Mouse (Mus musculus): Measurements from ENCODE around the gene Vwa5b2. TPM values are rescaled to one million over a fixed set of nuclear protein-coding genes. Genes with fewer than 3 reads are reported as not detected.

Vwa5b2 gene
- polyA plus RNA-seq (2015; fragmentation: Nextera tagmentation; extraction: Ambion mirVana), result 0.49 and 0.93 TPM in 2 replicates

GRCm38 (mm10) chr16:20589366-20589938 lies at the start of gene Vwa5b2:
Gene Vwa5b2, plus strand, starts transcription at chr16:20589471.
- under 1% methylated on average over 24 of the region's 24 CpGs for WGBS
- H3K27ac ChIP-seq (ENCODE audit: low read length), result no peak within 1 kb of the TSS
- H3K4me1 ChIP-seq (replicated peaks; ENCODE audit: control insufficient read depth, insufficient read depth, low read length), result peaks cover 11% of the 10 kb centered on the region
- peaks cover 54% of the 10 kb centered on the region for H3K27me3 ChIP-seq (ENCODE audit: control insufficient read depth, insufficient read depth, low read depth, low read length)
- H3K4me2 ChIP-seq (ENCODE audit: low read depth, low read length), result peak within 1 kb of the TSS; percentile 83
- H3K4me3 ChIP-seq (ENCODE audit: low read length), result peak within 1 kb of the TSS; percentile 51
- H3K9me3 ChIP-seq (ENCODE audit: control insufficient read depth, low read length), result no peaks in the 10 kb centered on the region
- peak; percentile 34 for ATAC-seq (ENCODE audit: low read depth)
- peak within 1 kb of the TSS; percentile 42; the same call in 1 of the 2 replicates for H3K9ac ChIP-seq (ENCODE audit: low read length)
- H3K36me3 ChIP-seq (ENCODE audit: control insufficient read depth, insufficient read depth, low read length), result no peaks in the 10 kb centered on the region

- 67% methylated on average over 3 of the region's 3 CpGs for WGBS
These were observed 49.6 kb upstream of the Vwa5b2 start for GRCm38 (mm10) chr16:20539649-20540048.

GRCm38 (mm10) chr16:20540438-20540837 lies 48.8 kb upstream of the Vwa5b2 start:
- Histone ChIP-seq H3K9ac (ENCODE audit: low read length) (no peak overlapping the region), H3K27ac (ENCODE audit: low read length) (no peak overlapping the region), H3K36me3 (ENCODE audit: control insufficient read depth, insufficient read depth, low read length) (peaks cover 57% of the 10 kb centered on the region), H3K9me3 (ENCODE audit: control insufficient read depth, low read length) (no peaks in the 10 kb centered on the region; the same call in 1 of the 2 replicates), H3K4me2 (ENCODE audit: low read depth, low read length) (no peak overlapping the region), H3K27me3 (ENCODE audit: control insufficient read depth, insufficient read depth, low read depth, low read length) (no peaks in the 10 kb centered on the region), H3K4me1 (replicated peaks; ENCODE audit: control insufficient read depth, insufficient read depth, low read length) (peaks cover 20% of the 10 kb centered on the region), H3K4me3 (ENCODE audit: low read length) (no peak overlapping the region)
- 74% methylated on average over 4 of the region's 4 CpGs for WGBS
- ATAC-seq (ENCODE audit: low read depth), result no peak

More at GRCm38 (mm10) chr16:20539649-20540048, 49.6 kb upstream of the Vwa5b2 start:
- no peak overlapping the region for H3K9ac ChIP-seq (ENCODE audit: low read length)
- peaks cover 20% of the 10 kb centered on the region for H3K4me1 ChIP-seq (replicated peaks; ENCODE audit: control insufficient read depth, insufficient read depth, low read length)
- no peak overlapping the region for H3K27ac ChIP-seq (ENCODE audit: low read length)
- H3K27me3 ChIP-seq (ENCODE audit: control insufficient read depth, insufficient read depth, low read depth, low read length), result no peaks in the 10 kb centered on the region
- H3K9me3 ChIP-seq (ENCODE audit: control insufficient read depth, low read length), result no peaks in the 10 kb centered on the region; the same call in 1 of the 2 replicates
- H3K4me3 ChIP-seq (ENCODE audit: low read length), result no peak overlapping the region
- no peak for ATAC-seq (ENCODE audit: low read depth)
- H3K36me3 ChIP-seq (ENCODE audit: control insufficient read depth, insufficient read depth, low read length), result peaks cover 53% of the 10 kb centered on the region
- no peak overlapping the region for H3K4me2 ChIP-seq (ENCODE audit: low read depth, low read length)

GRCm38 (mm10) chr16:20545696-20546095 lies 43.6 kb upstream of the Vwa5b2 start:
- 89% methylated on average over 10 of the region's 10 CpGs for WGBS
- H3K27ac ChIP-seq (ENCODE audit: low read length), result no peak overlapping the region
- ATAC-seq (ENCODE audit: low read depth), result no peak
- no peaks in the 10 kb centered on the region for H3K27me3 ChIP-seq (ENCODE audit: control insufficient read depth, insufficient read depth, low read depth, low read length)
- no peaks in the 10 kb centered on the region; the same call in 1 of the 2 replicates for H3K9me3 ChIP-seq (ENCODE audit: control insufficient read depth, low read length)
- no peak overlapping the region for H3K4me2 ChIP-seq (ENCODE audit: low read depth, low read length)
- no peak overlapping the region for H3K4me3 ChIP-seq (ENCODE audit: low read length)
- H3K9ac ChIP-seq (ENCODE audit: low read length), result no peak overlapping the region
- H3K4me1 ChIP-seq (replicated peaks; ENCODE audit: control insufficient read depth, insufficient read depth, low read length), result peaks cover 12% of the 10 kb centered on the region
- H3K36me3 ChIP-seq (ENCODE audit: control insufficient read depth, insufficient read depth, low read length), result peaks cover 42% of the 10 kb centered on the region

GRCm38 (mm10) chr16:20547423-20547822 lies 41.8 kb upstream of the Vwa5b2 start:
- peaks cover 12% of the 10 kb centered on the region for H3K4me1 ChIP-seq (replicated peaks; ENCODE audit: control insufficient read depth, insufficient read depth, low read length)

GRCm38 (mm10) chr16:20548096-20548948 lies 40.9 kb upstream of the Vwa5b2 start, which contains the start of gene Abcf3:
Gene Abcf3, plus strand, starts transcription at chr16:20548577.
- peak within 1 kb of the TSS; percentile 71 for H3K4me3 ChIP-seq (ENCODE audit: low read length)
- H3K27me3 ChIP-seq (ENCODE audit: control insufficient read depth, insufficient read depth, low read depth, low read length), result no peaks in the 10 kb centered on the region
- WGBS, result under 1% methylated on average over 56 of the region's 56 CpGs
- H3K9ac ChIP-seq (ENCODE audit: low read length), result peak within 1 kb of the TSS; percentile 78
- peak within 1 kb of the TSS; percentile 78 for H3K4me2 ChIP-seq (ENCODE audit: low read depth, low read length)
- ATAC-seq (ENCODE audit: low read depth), result peak; percentile 99
- peak within 1 kb of the TSS; percentile 71 for H3K27ac ChIP-seq (ENCODE audit: low read length)
- peaks cover 40% of the 10 kb centered on the region for H3K36me3 ChIP-seq (ENCODE audit: control insufficient read depth, insufficient read depth, low read length)
- peaks cover 12% of the 10 kb centered on the region for H3K4me1 ChIP-seq (replicated peaks; ENCODE audit: control insufficient read depth, insufficient read depth, low read length)
- H3K9me3 ChIP-seq (ENCODE audit: control insufficient read depth, low read length), result no peaks in the 10 kb centered on the region; the same call in 1 of the 2 replicates

More at GRCm38 (mm10) chr16:20547423-20547822, 41.8 kb upstream of the Vwa5b2 start:
- Histone ChIP-seq H3K4me2 (ENCODE audit: low read depth, low read length) (peak overlapping the region; percentile 75), H3K27ac (ENCODE audit: low read length) (no peak overlapping the region), H3K9me3 (ENCODE audit: control insufficient read depth, low read length) (no peaks in the 10 kb centered on the region; the same call in 1 of the 2 replicates), H3K4me3 (ENCODE audit: low read length) (peak overlapping the region; percentile 71), H3K9ac (ENCODE audit: low read length) (peak overlapping the region; percentile 74), H3K27me3 (ENCODE audit: control insufficient read depth, insufficient read depth, low read depth, low read length) (no peaks in the 10 kb centered on the region), H3K36me3 (ENCODE audit: control insufficient read depth, insufficient read depth, low read length) (peaks cover 42% of the 10 kb centered on the region)
- WGBS, result 45% methylated on average over 5 of the region's 5 CpGs
- ATAC-seq (ENCODE audit: low read depth), result no peak

GRCm38 (mm10) chr16:20549161-20549560 lies 40.1 kb upstream of the Vwa5b2 start:
- peaks cover 37% of the 10 kb centered on the region for H3K36me3 ChIP-seq (ENCODE audit: control insufficient read depth, insufficient read depth, low read length)

GRCm38 (mm10) chr16:20551691-20552090 lies 37.6 kb upstream of the Vwa5b2 start:
- Histone ChIP-seq H3K27me3 (ENCODE audit: control insufficient read depth, insufficient read depth, low read depth, low read length) (no peaks in the 10 kb centered on the region), H3K36me3 (ENCODE audit: control insufficient read depth, insufficient read depth, low read length) (peaks cover 32% of the 10 kb centered on the region), H3K4me3 (ENCODE audit: low read length) (no peak overlapping the region), H3K9ac (ENCODE audit: low read length) (no peak overlapping the region), H3K4me1 (replicated peaks; ENCODE audit: control insufficient read depth, insufficient read depth, low read length) (peaks cover 12% of the 10 kb centered on the region), H3K9me3 (ENCODE audit: control insufficient read depth, low read length) (no peaks in the 10 kb centered on the region), H3K4me2 (ENCODE audit: low read depth, low read length) (no peak overlapping the region), H3K27ac (ENCODE audit: low read length) (no peak overlapping the region)
- no peak for ATAC-seq (ENCODE audit: low read depth)
- WGBS, result 93% methylated on average over 5 of the region's 5 CpGs

More at GRCm38 (mm10) chr16:20549161-20549560, 40.1 kb upstream of the Vwa5b2 start:
- Histone ChIP-seq H3K9me3 (ENCODE audit: control insufficient read depth, low read length) (no peaks in the 10 kb centered on the region; the same call in 1 of the 2 replicates), H3K4me3 (ENCODE audit: low read length) (peak overlapping the region; percentile 71), H3K27ac (ENCODE audit: low read length) (no peak overlapping the region), H3K4me1 (replicated peaks; ENCODE audit: control insufficient read depth, insufficient read depth, low read length) (peaks cover 12% of the 10 kb centered on the region), H3K4me2 (ENCODE audit: low read depth, low read length) (peak overlapping the region; percentile 78), H3K27me3 (ENCODE audit: control insufficient read depth, insufficient read depth, low read depth, low read length) (no peaks in the 10 kb centered on the region), H3K9ac (ENCODE audit: low read length) (peak overlapping the region; percentile 78)
- 39% methylated on average over 9 of the region's 9 CpGs for WGBS
- ATAC-seq (ENCODE audit: low read depth), result no peak

GRCm38 (mm10) chr16:20552594-20552993 lies 36.7 kb upstream of the Vwa5b2 start:
- 79% methylated on average over 1 of the region's 1 CpGs for WGBS
- peaks cover 32% of the 10 kb centered on the region for H3K36me3 ChIP-seq (ENCODE audit: control insufficient read depth, insufficient read depth, low read length)
- H3K4me2 ChIP-seq (ENCODE audit: low read depth, low read length), result no peak overlapping the region
- H3K9me3 ChIP-seq (ENCODE audit: control insufficient read depth, low read length), result no peaks in the 10 kb centered on the region
- H3K27ac ChIP-seq (ENCODE audit: low read length), result no peak overlapping the region
- H3K4me1 ChIP-seq (replicated peaks; ENCODE audit: control insufficient read depth, insufficient read depth, low read length), result peaks cover 12% of the 10 kb centered on the region
- no peaks in the 10 kb centered on the region for H3K27me3 ChIP-seq (ENCODE audit: control insufficient read depth, insufficient read depth, low read depth, low read length)
- H3K4me3 ChIP-seq (ENCODE audit: low read length), result no peak overlapping the region
- H3K9ac ChIP-seq (ENCODE audit: low read length), result no peak overlapping the region
- no peak for ATAC-seq (ENCODE audit: low read depth)

Measured in lung, embryonic 16.5 days (tissue).